Mouse (Mus musculus): ENCODE results near the gene Arhgap20.

The Arhgap20 gene

GRCm38 (mm10) chr9:51764921-51765416, at the start of gene Arhgap20:
Gene Arhgap20 (plus strand): TSS chr9:51765337.
- peak; percentile 68 to 85 for DNase-seq

- no peak for DNase-seq
Observed at GRCm38 (mm10) chr9:51718793-51719192, 46.3 kb upstream of the Arhgap20 start.

- DNase-seq = no peak
Observed at GRCm38 (mm10) chr9:51727960-51728359, 37.2 kb upstream of the Arhgap20 start.

GRCm38 (mm10) chr9:51735180-51736034, 29.7 kb upstream of the Arhgap20 start:
- peak; percentile 11 to 25 for DNase-seq

DNA sequence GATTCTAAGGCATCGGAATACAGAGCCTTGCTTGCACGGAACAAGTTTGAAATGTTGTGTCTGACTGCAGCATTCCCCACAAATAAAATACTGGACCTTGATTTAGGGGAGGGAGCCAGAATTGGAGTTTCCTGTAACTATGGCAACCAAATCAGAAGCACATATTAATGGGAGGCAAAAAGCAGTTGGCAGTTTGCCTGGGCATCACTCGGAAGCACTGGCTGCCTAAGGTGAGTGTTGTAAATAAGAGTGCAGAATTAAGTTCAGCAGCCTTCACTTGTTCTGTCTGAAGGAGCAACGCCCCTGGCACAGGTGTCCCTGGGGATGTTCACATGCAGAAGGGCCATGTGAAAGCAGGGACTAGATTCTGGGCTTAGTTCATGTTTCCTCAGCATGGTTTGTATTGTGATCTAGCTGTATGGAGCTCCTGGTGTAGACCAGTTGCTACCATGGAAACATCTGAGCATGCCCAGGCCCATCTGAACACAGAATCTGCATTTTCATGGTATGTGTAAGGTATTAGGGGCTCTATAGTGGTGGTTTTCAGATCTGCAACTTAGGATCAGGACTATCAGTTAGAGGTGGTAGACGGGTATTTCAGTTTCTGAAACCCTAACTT, 28.3 kb upstream of the Arhgap20 start:
- DNase-seq = peak in 1 of 2 experiments; percentile 1

- no peak for DNase-seq
Observed at GRCm38 (mm10) chr9:51738349-51738748, 26.8 kb upstream of the Arhgap20 start.

GRCm38 (mm10) chr9:51739826-51740225, 25.3 kb upstream of the Arhgap20 start:
- DNase-seq = no peak

GRCm38 (mm10) chr9:51750144-51750543, 15.0 kb upstream of the Arhgap20 start:
- no peak for DNase-seq

DNA sequence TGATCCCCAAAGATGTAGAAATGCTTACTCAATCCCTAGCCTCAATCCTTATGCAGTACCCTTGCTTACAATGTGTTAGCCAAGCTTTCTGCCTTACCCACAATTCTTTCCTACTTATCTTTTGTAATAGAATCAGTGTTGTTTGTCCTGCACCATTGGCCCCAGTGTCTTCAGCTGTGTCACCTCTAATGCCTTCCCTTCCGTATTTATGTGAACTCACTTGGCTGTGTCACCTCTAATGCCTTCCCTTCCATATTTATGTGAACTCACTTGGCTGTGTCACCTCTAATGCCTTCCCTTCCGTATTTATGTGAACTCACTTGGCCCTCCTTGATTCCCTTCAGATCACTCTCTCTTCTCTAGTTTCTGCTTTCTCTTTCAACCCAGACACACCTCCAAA, 4.1 kb upstream of the Arhgap20 start:
- no peak for DNase-seq

DNA sequence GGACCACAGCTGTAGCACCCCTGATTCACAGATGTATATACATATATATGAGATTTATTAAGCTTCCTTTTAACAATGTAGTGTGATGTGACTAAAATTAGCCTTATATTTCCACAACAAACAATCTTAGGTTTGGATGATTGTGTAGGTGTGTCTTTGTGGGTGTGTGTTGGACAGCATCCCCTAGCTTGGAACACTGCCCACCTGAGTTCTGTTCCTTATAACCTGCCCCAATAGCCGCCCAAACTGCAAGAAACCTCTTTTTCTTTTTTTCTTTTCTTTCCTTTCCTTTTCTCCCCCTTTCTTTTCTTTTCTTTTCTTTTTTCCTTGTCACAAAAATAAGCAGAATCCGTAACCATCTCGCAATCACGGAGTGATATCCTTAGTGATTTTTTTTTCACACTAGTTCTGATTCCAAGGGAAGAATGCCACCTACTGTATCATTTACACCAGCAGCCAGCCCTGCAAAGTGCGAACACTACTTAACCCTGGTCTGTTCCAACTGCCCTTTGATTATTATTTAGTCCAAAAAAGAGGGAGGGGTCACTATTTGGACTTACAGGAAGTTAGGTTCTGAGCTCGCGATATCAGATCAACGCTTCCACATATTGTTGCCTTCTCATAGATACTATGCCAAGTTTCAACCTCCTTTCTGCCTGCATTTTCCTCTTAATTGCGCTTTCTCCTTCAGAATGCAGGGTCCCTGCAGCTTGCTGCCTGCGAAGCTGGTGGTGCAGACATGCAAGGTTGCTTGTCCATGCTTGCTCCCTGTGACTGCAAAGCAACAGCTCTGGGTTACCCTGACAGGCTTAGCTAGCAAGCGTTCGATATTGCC, 879 bp upstream of the Arhgap20 start:
- DNase-seq = peak in 1 of 2 experiments; percentile 31

GRCm38 (mm10) chr9:51765417-51766174, 459 bp downstream of the Arhgap20 start:
- DNase-seq = peak in 1 of 2 experiments; percentile 5

DNA sequence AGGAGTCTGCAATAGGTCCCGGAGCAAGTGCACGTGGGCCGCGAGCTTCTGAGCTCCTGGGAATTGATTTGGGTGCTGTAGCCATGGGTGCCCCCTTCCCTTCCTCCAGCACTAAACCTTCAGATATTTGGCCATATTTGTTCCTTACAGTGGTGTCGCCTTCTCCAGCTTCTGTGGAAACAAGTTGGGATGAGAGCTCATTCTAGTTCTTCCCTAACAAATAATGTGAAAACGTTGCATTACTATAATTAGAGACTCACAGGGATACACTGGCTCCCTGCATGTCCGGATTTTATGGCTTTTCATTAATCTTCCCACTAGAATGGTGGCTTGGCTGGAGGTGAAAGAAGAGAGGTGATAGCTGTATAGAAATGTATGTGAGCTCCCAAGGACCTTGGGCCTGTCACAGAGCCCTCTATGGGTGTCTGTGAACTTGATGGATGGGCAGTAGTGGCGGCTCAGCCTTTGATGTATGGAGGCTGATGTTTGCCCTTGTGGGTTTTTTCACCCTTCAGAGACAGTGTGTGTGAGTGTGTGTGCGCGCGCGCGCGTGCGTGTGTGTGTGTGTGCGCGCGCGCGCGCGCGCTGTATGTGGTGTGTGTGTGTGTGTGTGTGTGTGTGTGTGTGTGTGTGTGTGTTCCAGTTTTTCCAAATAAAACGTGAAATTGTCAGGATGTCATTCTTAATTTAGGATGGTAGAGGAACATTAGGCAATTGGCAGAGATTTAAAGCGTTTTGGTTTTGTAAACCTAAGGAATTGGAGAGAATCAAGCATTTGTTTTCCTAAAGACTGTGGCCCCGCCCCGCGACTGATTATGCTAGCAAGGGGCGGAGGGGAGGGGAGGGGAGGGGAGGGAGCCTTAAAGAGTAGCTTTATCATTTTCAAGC, 1.3 kb downstream of the Arhgap20 start:
- peak in 1 of 2 experiments; percentile 8 for DNase-seq

DNA sequence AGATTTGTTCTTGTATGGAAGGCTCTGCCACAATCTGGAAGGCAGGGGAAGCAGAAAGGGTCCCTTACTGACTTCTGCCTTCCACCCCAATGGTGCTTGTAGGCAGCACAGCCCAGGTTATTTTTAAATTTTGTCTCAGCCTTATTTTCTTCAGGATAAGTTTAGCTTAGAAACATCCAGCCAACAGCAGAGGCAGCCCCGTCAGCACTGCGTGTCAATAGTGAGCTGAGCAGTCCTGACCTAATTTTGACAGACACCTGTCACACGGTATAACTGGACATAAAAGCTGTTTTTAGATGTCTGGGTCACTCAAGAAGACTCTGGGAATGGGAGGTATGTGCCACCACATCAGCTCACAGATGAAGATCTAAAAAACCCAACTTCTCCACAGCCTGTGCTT, 9.1 kb downstream of the Arhgap20 start:
- no peak for DNase-seq

DNA sequence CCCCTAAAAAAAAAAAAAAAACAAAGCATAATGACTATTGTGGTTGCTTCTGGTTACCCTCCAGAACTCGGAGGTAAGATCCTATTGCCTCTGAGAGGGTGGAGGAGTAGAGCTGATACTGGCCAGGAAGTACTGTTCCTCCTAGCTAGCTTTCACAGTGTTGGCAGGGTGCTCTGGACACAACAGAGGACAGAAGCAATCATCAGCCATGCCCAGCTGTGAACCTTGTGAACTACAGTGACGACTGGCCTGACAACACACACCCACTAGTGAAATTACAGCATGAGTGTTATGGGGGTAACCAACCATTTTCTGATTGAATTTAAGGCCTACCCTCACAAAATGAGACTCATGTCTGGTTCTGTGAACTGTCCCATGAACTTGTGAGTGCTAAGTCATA, 11.3 kb downstream of the Arhgap20 start:
- no peak for DNase-seq

- DNase-seq = peak; percentile 4 to 36
Observed at GRCm38 (mm10) chr9:51777180-51777579, 12.0 kb downstream of the Arhgap20 start.

DNA sequence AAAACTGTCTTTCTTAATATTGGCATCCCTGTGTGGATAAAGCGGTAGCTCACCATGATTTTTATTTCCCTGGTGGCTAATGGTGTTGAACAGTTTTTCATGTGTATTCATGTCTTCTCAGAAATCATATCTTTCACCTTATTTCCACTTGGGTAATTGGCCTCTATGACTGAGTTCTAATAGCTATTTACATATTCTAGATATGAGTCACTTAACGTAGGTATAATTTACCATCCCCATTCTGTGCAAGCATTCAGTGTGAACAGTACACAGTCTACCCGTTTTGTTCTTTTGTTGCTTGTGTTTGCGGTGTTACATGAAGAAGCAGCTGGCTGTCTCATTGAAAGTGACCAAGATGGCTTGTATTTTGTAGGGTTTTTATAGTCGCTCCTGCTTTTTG, 14.1 kb downstream of the Arhgap20 start:
- no peak for DNase-seq

- DNase-seq = no peak
Observed at GRCm38 (mm10) chr9:51781092-51781491, 16.0 kb downstream of the Arhgap20 start.

DNA sequence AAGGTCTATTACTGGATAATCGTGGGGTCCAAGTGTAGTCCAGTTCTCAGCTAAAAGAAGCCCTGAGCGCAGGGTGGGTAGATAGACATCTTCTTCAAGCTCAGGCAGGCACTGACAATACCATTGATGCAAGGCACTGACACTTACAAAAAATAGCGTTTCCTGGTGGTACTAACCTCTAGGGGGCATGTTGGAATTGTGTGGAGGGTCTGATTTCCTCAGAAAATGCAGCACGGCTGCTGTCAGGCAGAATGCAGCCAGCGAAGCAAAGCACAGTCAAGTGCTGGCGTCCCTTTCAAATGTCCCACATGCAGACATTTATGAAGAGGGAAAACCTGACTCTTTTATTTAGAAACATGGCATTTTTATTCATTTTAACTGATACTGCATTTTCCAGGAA, 22.2 kb downstream of the Arhgap20 start:
- no peak for DNase-seq

- no peak for DNase-seq
Observed at GRCm38 (mm10) chr9:51788466-51788865, 23.3 kb downstream of the Arhgap20 start.

- no peak for DNase-seq
Observed at GRCm38 (mm10) chr9:51795206-51795605, 30.1 kb downstream of the Arhgap20 start.

- DNase-seq = no peak
Observed at GRCm38 (mm10) chr9:51798251-51798650, 33.1 kb downstream of the Arhgap20 start.
